Mouse (Mus musculus) B cell, adult 67 days (primary cell): ENCODE data around the gene Tomm22. TPM values are rescaled to one million over a fixed set of nuclear protein-coding genes. Genes with fewer than 3 reads are reported as not detected.

Experiments
- total RNA-seq, 2 experiments: library from RNA; stranded (reverse); gene quantifications; 4 replicates each; pipeline ENCODE4 v1.2.4; 2023

The Tomm22 gene
- 100 to 1,000 TPM; 105 to 109 TPM for total RNA-seq

DNA sequence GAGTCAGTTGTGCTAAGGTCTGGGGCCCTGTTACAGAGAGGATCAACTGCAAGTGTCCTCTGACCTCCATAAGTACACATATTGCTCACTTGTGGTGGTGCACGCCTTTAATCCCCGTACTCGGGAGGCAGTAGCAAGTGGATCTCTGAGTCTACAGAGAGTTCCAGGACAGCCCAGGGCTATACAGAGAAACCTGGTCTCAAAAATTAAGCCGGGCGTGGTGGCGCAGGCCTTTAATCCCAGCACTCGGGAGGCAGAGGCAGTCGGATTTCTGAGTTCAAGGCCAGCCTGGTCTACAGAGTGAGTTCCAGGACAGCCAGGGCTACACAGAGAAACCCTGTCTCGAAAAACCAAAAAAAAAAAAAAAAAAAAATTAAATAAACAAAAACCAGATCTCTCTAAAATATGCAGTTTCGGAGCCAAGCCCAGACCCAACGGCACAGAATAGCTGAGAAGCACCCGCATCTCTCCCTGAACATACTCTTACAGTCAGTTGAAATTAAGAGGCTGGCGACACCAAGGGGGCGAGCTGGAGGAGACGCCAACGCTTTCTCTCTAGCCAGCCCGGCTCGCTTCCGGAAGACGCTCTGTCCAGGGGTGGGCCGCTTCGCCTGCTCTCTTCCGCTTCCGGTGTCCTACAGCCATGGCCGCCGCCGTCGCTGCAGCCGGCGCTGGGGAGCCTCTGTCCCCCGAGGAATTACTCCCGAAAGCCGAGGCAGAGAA lies at the start of gene Tomm22:
Gene Tomm22, plus strand, starts transcription at position 613 of the 723 bp plus-strand sequence.

DNA sequence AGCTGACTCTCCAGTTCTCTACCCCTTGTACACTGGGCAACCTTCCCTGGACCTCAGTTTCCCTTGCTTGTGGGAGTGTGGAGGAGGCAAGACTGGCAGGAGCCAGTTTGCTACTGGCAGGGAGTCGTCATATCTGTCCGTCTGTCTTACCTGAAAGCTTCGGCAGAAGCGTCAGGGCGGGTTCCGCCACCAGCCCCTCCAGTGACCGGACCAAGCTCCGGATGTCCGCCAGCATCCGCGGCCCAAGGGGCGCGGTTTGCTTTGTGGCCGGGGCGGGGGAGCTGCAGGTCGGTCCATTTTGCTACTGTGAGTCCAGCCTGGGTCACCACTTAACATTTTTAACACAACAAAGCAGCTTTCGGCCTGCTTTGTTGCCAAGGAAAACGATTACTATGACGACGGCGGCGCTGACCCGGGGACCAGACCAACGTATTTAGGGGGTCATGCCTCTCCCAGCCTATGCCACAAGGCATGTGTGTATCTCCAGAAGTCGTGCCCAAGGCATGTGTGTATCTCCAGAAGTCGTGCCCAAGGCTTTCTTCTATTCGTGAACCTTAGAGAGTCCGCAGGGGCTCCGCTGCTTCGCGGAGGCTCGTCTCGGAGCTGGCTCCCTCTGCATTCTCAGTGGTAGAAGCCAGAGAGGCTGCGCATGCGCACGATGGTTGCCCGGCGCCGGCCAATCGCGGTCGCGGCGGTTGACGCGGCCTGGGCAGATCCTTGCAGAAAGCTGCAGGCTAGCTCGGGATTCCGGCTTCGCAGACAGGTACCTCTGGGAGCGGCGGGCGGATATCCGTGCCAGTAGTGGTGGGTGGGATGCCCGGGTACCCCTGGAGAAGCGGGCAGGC lies 11.9 kb upstream of the Tomm22 start, which contains the start of the genes Fam227a and Cby1:
Gene Fam227a, minus strand, starts transcription at position 426 of the 845 bp plus-strand sequence.
Gene Cby1, plus strand, starts transcription at position 669 of the 845 bp plus-strand sequence.

DNA sequence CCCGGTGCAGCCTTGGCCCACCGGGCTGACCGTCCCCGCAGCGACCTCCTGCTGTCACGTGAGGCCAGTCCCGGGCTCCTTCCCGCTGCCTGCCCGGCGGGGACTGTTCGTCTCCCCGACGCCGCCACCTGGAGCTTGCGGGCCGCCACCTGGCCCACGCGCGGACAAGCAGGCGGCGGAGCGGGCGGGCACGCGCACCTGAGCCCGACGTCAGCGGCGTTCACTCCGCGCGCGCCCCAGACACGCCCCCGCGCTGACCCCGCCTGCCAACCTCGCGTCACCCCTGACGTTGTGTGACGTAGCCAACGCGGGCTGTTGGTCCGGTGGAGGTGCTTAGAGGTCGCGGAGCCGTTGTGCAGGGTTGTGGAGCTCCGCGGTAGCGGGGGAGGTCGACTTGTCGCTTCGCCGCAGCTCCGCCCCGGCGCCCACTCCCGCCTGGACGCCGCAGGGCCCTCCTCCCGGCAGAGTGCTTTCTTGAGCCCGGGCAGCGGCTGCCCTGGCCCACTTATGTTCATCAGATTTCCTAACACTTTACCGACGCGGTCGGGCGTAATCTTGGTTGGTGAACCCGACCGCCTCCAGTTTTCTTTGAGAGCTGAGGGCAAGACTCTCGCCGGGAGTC lies 17.1 kb downstream of the Tomm22 start, which contains the start of gene Josd1:
Gene Josd1, minus strand, starts transcription at position 274 of the 622 bp plus-strand sequence.

DNA sequence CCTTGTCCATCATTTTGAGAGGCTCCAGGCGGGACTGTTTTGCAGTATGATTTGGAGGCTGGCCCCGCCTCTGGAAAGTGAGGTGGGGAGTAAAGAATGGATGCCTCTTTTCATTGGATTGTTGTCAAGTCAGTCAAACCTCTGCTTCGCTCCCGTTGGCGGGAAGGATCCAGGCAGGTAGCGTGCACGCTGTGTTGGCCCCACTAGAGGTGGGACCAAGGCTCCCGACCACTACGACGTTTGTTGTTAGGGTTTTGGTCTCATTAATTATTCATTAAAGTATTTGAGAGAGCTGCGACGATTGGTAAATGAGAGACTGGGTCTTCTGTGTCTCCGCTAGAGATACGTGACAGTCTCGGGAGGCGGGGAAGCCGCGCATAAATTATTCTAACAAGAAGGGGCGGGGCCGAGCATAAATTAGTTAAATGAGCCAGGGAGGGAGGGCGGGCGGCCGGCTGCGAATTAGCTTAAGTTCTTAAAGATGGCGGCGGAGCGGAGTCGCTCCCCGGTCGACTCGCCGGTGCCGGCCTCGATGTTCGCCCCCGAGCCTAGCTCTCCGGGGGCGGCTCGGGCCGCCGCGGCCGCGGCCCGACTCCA lies 19.9 kb downstream of the Tomm22 start, which contains the start of gene Gtpbp1:
Gene Gtpbp1, plus strand, starts transcription at position 420 of the 597 bp plus-strand sequence.

Other genes starting within 250 kb of the Tomm22 start
- gene Csnk1e, start 215.3 kb upstream of the Tomm22 start, total RNA-seq: 10 to 100 TPM; 25.2 to 39.6 TPM
- gene Kcnj4, start 165.6 kb upstream of the Tomm22 start, total RNA-seq: not detected
- not detected for gene Kdelr3, start 154.4 kb upstream of the Tomm22 start, total RNA-seq
- gene Ddx17, start 124.1 kb upstream of the Tomm22 start, total RNA-seq: 100 to 1,000 TPM; 438 to 445 TPM
- gene Dmc1, start 65.8 kb upstream of the Tomm22 start, total RNA-seq: not detected
- gene Fam227a, start 11.9 kb upstream of the Tomm22 start, total RNA-seq: 1 to 10 TPM; 3.3 to 3.6 TPM
- 1 to 10 TPM; 6.8 to 8.3 TPM for gene Cby1, start 11.7 kb upstream of the Tomm22 start, total RNA-seq
- 10 to 100 TPM; 23.9 to 33.6 TPM for gene Josd1, start 17.1 kb downstream of the Tomm22 start, total RNA-seq
- gene Gtpbp1, start 20.0 kb downstream of the Tomm22 start, total RNA-seq: 10 to 100 TPM; 69.7 to 81.8 TPM
- 100 to 1,000 TPM; 349 to 351 TPM for gene Sun2, start 71.7 kb downstream of the Tomm22 start, total RNA-seq
- 10 to 100 TPM in 1 of 2 experiments, 1 to 10 TPM in 1; 7.8 to 11.4 TPM for gene Dnal4, start 107.0 kb downstream of the Tomm22 start, total RNA-seq
- gene Nptxr, start 133.9 kb downstream of the Tomm22 start, total RNA-seq: under 1 TPM; 0.15 TPM
- not detected for gene Npcd, start 163.4 kb downstream of the Tomm22 start, total RNA-seq
- gene Cbx6, start 163.8 kb downstream of the Tomm22 start, total RNA-seq: 10 to 100 TPM; 12.5 to 15.8 TPM
- gene Apobec3, start 220.8 kb downstream of the Tomm22 start, total RNA-seq: 100 to 1,000 TPM; 396 to 482 TPM